Mouse (Mus musculus) retina, postnatal 7 days (tissue): ENCODE results near the gene Alppl2.

Source experiments
- DNase-seq: peaks from one replicate; pipeline ENCODE4 v3.0.0-alpha.2; 2012; ENCODE audit warnings: low read depth, low spot score

The Alppl2 gene

GRCm38 (mm10) chr1:87089828-87090227 lies at the start of gene Alppl2:
Gene Alppl2 (minus strand): TSS chr1:87089928.
- no peak for DNase-seq

DNA sequence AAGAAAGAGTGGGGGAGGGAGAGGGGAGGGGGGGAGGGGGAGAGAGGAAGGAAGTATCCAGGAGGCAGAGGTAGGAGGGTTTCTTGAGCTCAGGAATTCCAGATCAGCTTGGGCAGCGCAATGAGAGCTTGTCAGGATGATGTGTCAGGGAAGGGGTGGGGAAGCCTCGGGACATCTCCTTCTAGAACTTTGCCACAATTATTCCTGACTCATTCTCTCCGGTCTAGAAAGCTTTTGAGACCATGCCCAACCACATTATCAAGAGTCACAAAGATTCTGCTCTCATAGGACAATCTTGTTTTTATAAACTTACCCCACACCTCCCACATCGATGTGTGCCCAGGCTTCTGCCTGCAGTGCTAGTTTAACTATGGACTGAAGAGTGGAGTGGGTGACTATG lies 42.1 kb upstream of the Alppl2 start:
- DNase-seq = no peak

- DNase-seq = no peak
These were observed 37.7 kb upstream of the Alppl2 start for GRCm38 (mm10) chr1:87127206-87128030.

- DNase-seq = no peak
These were observed 34.9 kb upstream of the Alppl2 start, which contains the start of gene Akp3 for GRCm38 (mm10) chr1:87124673-87125072. Gene Akp3 (plus strand): TSS chr1:87124973.

- no peak for DNase-seq
These were observed 25.1 kb upstream of the Alppl2 start for GRCm38 (mm10) chr1:87114784-87115183.

- peak; percentile 28 for DNase-seq
These were observed 22.1 kb upstream of the Alppl2 start for GRCm38 (mm10) chr1:87111719-87112354.

DNA sequence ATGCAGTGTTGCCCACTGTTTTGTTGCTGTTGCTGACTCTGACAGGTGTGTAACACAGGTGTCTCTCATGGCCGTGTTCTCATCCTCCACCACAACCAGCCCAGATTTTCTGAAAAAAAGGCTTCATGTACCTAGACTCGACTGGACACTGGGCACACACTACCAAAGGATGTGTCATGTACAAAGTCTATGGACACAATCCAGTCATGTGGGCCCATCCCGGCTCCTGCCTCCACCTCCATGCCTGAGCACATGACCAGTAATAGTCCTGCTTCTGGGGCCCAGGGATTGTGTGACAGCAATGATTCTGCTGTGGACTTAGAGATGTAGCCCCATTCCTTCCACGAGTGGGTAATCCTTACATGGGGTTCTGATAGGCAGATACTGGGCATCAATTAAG lies 18.8 kb upstream of the Alppl2 start:
- no peak for DNase-seq

DNA sequence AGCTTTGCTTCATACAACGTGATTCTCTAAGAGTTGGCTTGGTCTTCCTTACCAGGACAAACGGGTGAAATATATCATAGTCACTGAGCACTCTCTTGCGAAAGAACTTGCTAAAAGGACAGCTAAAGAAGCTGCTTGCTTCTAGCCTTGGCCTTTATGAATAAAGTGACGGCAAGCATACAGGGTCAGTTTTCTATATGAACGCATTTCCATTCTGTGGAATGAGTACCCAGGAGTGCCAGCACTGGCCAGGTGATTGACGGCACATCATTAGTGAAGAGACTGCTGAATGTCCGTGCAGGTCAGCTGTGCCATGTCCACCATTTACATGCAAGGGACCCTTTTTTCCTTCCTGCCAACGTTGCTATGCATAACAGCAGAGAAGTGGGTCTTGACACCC lies 16.8 kb upstream of the Alppl2 start:
- no peak for DNase-seq

- no peak for DNase-seq
These were observed 14.2 kb upstream of the Alppl2 start for GRCm38 (mm10) chr1:87103936-87104335.

DNA sequence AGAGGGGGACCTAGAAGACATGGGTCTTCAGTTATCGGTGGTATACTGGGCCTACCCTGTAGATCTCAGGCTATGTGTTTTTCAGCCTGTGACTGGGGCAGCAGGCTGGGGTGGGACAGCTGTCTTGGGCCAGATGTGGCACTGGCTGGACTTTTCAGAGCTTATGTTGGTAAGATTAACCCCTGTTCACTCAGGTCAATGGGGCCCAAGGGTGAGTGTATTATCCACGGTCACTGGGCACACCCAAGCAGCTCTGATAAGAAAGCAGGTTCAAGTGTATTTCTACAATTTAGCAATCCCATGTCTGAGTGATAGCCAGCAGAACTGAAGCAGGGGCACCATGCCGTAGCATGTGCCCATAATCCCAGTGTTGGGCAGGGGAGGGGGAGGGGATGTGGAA lies 12.4 kb upstream of the Alppl2 start:
- DNase-seq = no peak

DNA sequence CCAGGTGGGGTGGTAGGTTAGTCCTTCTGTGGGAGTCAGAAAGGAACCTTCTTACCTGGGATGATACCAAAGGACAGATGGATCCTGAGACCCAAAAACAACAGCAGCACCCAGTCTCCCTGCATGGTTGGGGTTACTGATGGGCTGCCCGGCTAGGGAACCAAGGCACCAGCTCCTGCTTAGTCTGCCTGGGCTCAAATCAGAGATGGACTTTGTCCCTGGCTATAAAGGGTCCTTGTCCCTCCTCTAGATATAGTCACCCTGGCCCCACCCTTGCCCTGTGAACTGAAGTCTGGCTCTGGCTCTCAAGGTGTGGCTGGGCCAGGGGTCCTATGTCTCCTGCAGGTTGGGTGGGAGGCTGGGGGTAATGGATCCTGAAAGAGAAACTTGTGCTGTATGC lies 11.7 kb upstream of the Alppl2 start, which contains the start of gene Alpi:
Alpi (minus strand) TSS at position 196 of the 400 bp plus-strand sequence.
- DNase-seq = no peak

GRCm38 (mm10) chr1:87098358-87098975 lies 8.7 kb upstream of the Alppl2 start:
- DNase-seq = peak; percentile 41

DNA sequence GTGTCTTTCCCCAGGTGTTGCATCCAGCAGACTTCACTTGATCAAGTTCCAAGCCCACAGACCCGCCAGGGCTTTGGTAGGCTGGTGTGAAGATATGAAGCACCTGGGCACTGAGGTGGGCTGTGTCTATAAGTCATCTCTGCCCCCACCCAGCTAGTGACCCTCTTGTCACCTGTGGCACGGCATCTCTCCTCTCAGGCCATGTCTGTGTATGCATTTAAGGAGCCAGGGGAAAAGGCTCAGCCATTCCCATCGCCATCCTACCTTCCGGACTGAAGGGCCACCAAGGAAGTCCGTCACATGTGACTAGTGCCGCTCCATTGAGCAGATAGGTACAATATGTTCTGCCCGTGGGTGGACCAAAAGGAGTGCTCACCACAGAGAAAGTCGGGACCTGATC lies 5.9 kb upstream of the Alppl2 start:
- DNase-seq = no peak

- DNase-seq = no peak
These were observed 477 bp downstream of the Alppl2 start for GRCm38 (mm10) chr1:87089251-87089650.

- no peak for DNase-seq
These were observed 2.8 kb downstream of the Alppl2 start for GRCm38 (mm10) chr1:87086964-87087363.

DNA sequence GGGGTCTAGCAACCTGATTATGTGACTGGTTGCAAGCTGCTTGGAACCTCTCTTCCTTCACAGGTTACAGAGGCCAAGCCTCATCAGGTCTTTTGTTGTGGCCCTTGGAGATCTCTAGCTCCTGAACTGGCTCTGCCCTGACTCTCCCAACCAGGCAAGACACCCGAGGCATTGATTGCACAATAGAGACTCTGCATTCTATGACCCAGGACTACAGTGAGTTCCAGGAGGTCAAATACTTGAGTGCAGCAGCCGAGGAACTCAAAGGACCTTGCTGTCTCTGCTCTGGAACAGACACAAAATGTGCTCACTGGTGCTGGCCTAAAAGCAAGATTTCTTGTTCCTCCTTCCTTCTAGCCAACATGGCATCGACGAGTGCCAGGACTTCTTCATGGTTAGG lies 3.5 kb downstream of the Alppl2 start:
- no peak for DNase-seq

DNA sequence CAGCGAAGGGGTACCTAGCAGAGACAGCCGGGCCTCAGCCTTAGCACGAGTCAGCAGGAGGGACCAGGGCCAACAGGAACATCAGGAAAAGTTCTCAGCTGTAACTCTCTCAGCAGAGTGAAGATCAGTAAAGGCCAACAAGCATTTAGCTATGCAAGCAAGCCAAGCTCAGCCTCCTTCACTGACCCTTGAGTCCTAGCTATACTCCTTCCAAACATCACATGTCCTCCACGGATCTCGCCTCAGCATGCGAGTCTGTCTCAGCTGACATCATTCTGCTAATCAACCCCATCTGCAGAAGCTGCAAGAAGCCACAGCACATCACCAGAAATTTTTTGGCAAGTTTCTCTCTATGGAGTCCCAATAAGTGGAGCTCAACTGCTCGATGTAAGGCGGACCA lies 16.0 kb downstream of the Alppl2 start:
- DNase-seq = no peak

GRCm38 (mm10) chr1:87070720-87071119 lies 19.0 kb downstream of the Alppl2 start:
- DNase-seq = no peak

DNA sequence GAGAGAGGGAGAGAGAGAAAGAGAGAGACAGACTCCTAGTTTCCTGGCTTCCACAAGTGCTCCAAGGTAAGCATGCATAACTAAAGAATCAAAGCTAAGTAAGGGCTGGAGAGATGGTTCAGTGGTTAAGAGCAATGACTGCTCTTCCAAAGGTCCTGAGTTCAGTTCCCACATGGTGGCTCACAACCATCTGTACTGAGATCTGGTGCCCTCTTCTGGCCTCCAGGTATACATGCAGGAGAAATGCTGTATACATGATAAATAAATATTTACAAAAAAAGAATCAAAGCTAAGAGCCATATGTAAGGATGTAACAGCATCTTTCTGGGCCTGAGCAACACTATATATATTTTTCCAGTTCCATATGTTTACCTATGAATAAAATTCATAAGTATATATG lies 28.8 kb downstream of the Alppl2 start:
- no peak for DNase-seq

DNA sequence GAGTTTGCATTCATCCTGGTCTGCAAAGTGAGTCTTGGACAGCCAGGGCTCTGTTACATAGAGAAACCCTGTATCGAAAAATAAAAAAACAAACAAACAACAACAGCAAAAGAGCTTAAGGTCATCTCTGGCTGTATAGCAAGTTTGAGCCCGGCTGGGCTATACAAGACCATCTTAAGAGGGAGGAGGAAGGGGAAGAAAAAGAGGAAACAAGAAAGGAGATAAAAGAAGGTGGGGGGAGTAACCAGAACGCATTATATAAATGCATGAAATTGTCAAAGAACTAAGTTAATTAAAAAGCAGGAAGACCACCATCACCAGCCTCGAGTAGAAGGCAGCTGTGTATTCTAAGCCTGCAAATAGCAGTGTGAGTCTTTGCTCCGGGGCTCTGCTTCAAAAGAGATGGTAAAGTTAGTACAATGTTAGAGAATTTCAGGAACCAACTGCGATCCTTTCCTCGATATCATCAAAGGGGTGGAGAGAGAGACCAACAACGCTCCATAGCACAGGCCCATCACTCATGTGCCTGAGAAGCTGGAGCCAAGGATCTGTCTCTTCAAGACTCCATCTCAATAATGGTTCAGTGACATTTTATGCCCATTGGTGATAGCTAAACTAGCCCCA lies 30.6 kb downstream of the Alppl2 start:
- DNase-seq = no peak

DNA sequence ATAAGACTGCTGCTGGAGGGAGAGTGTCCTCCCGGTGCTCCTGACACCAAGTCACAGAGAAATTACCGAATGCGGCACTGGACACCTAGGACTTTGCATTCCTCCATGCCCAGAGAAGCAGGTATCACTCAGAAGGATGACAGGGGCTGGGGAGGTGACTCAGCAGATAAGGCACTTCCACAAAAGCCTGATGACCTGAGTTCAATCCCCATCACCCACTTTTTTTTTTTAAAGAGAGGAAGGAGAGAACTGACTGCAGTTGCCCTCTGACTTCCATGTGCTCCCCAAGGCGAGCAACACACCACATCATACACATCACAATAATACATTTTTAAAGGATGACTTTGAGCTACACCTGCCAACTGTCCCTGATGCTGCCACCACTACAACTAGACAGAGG lies 32.7 kb downstream of the Alppl2 start:
- no peak for DNase-seq

DNA sequence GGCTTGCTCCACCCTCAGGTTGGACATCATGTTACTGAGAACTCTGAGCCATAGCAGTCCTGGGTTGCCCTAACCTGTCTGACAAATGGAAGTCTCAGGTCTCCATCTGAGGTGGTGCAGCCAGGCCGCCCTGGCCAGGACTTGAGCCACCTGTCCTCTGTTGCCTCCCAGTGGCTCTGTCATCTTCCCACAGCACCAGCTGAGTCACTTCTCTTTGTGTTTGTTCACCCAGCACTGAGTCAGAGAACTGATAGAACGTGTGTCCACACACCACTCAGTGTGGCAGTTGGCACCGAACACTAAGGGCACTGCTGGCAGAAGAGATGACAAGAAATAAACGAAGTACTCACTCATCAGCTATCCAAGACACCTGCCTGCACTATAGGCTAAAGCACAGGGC lies 38.4 kb downstream of the Alppl2 start:
- DNase-seq = no peak
